Mouse (Mus musculus) heart, embryonic 12.5 days (tissue): ENCODE data around the gene Mid1. TPM values are rescaled to one million over a fixed set of nuclear protein-coding genes. Genes with fewer than 3 reads are reported as not detected.
A peak's percentile ranks its signal among the peaks of the same experiment; 100 is the strongest.
"Not testable (repeated sequence)": the region's sequence is repeated elsewhere in the genome, so short reads cannot be mapped to it uniquely, and the experiment has no call there.

Source experiments
- ATAC-seq: fragments of 200-750 bp; cut with Nextera tagmentation; 2 replicates; pipeline ENCODE4 v1.8.0; 2017; ENCODE audit warnings: moderate TSS enrichment, moderate library complexity; ENCODE audit not compliant: insufficient number of reproducible peaks, low FRiP score
- H3K27ac ChIP-seq: fragments of 300-500 bp; sonication (generic); 2 replicates; pipeline ENCODE4 v1.5.1; 2016; ENCODE audit warnings: mild to moderate bottlenecking, moderate library complexity; ENCODE audit not compliant: poor library complexity, severe bottlenecking
- H3K27me3 ChIP-seq: fragments of 300-500 bp; sonication (generic); replicated peaks from 2 replicates; pipeline ENCODE4 v1.6.1; 2016; ENCODE audit warnings: mild to moderate bottlenecking, moderate library complexity
- H3K36me3 ChIP-seq: fragments of 300-500 bp; sonication (generic); 2 replicates; pipeline ENCODE4 v1.6.1; 2016; ENCODE audit warnings: mild to moderate bottlenecking, moderate library complexity
- H3K4me1 ChIP-seq: fragments of 300-500 bp; sonication (generic); replicated peaks from 2 replicates; pipeline ENCODE4 v1.6.1; 2016; ENCODE audit warnings: mild to moderate bottlenecking
- H3K4me2 ChIP-seq: fragments of 300-500 bp; sonication (generic); 2 replicates; pipeline ENCODE4 v1.6.1; 2016; ENCODE audit warnings: mild to moderate bottlenecking, moderate library complexity
- H3K4me3 ChIP-seq: fragments of 300-500 bp; sonication (generic); 2 replicates; pipeline ENCODE4 v1.5.1; 2016; ENCODE audit warnings: mild to moderate bottlenecking
- H3K9ac ChIP-seq: fragments of 300-500 bp; sonication (generic); 2 replicates; pipeline ENCODE4 v1.6.1; 2016; ENCODE audit warnings: mild to moderate bottlenecking, moderate library complexity
- H3K9me3 ChIP-seq: fragments of 300-500 bp; sonication (generic); replicated peaks from 2 replicates; pipeline ENCODE4 v1.6.1; 2016; ENCODE audit warnings: mild to moderate bottlenecking, moderate library complexity
- WGBS: fragments of 180-500 bp; shearing (Covaris S2); methylation state at CpG from one replicate; pipeline ENCODE4 v1.1.7; 2016; 5-methylcytosine and 5-hydroxymethylcytosine counted together
- polyA plus RNA-seq: library from polyadenylated mRNA; unstranded; fragments of >200 nt; fragmentation: Nextera tagmentation; extraction: Ambion mirVana; gene quantifications from 2 replicates; pipeline ENCODE4 v1.2.1, GENCODE M21; 2016

Mid1 gene
- polyA plus RNA-seq, 1 experiment from 2014 or later: 7.7 TPM

- not testable (repeated sequence) for H3K4me1 ChIP-seq, ATAC-seq, H3K9ac ChIP-seq, H3K4me2 ChIP-seq, H3K27ac ChIP-seq, H3K27me3 ChIP-seq, H3K4me3 ChIP-seq
- peaks cover 42% of the 10 kb centered on the region for H3K36me3 ChIP-seq
- WGBS: 81% methylated on average over 20 of the region's 20 CpGs
- H3K9me3 ChIP-seq: peaks cover 66% of the 10 kb centered on the region
These were observed 294.6 kb downstream of the Mid1 start for GRCm38 (mm10) chrX:169979461-169980202.

- not testable (repeated sequence) for H3K4me2 ChIP-seq, H3K4me1 ChIP-seq, H3K9ac ChIP-seq, H3K27me3 ChIP-seq, H3K4me3 ChIP-seq, H3K27ac ChIP-seq, ATAC-seq
- peaks cover 47% of the 10 kb centered on the region for H3K36me3 ChIP-seq
- peaks cover 68% of the 10 kb centered on the region for H3K9me3 ChIP-seq
- 68% methylated on average over 6 of the region's 6 CpGs for WGBS
These were observed 295.2 kb downstream of the Mid1 start for GRCm38 (mm10) chrX:169980203-169980556.

GRCm38 (mm10) chrX:169980809-169981289 lies 295.9 kb downstream of the Mid1 start:
- peak overlapping the region; percentile 1; the same call in 1 of the 2 replicates for H3K27ac ChIP-seq
- no peak overlapping the region for H3K4me3 ChIP-seq
- peaks cover 69% of the 10 kb centered on the region for H3K9me3 ChIP-seq
- peaks cover 52% of the 10 kb centered on the region for H3K36me3 ChIP-seq
- WGBS: 73% methylated on average over 12 of the region's 12 CpGs
- ATAC-seq: no peak
- H3K4me2 ChIP-seq: no peak overlapping the region
- H3K27me3 ChIP-seq: no peaks in the 10 kb centered on the region
- no peaks in the 10 kb centered on the region for H3K4me1 ChIP-seq
- H3K9ac ChIP-seq: no peak overlapping the region

- H3K27me3 ChIP-seq, H3K27ac ChIP-seq, H3K4me2 ChIP-seq, H3K4me1 ChIP-seq, H3K9ac ChIP-seq, H3K4me3 ChIP-seq: not testable (repeated sequence)
- peaks cover 58% of the 10 kb centered on the region for H3K36me3 ChIP-seq
- 81% methylated on average over 19 of the region's 19 CpGs for WGBS
- H3K9me3 ChIP-seq: peaks cover 73% of the 10 kb centered on the region
- ATAC-seq: 0 out of 2 replicates have a peak, but pooled peaks have one; percentile 12
These were observed 296.8 kb downstream of the Mid1 start for GRCm38 (mm10) chrX:169981761-169982181.

GRCm38 (mm10) chrX:169982606-169983400 lies 297.8 kb downstream of the Mid1 start:
- 85% methylated on average over 23 of the region's 23 CpGs for WGBS
- Histone ChIP-seq H3K9me3 (peaks cover 77% of the 10 kb centered on the region), H3K36me3 (peaks cover 59% of the 10 kb centered on the region)
- not testable (repeated sequence) for H3K4me1 ChIP-seq, H3K4me3 ChIP-seq, H3K27ac ChIP-seq, H3K9ac ChIP-seq, H3K4me2 ChIP-seq, ATAC-seq, H3K27me3 ChIP-seq

GRCm38 (mm10) chrX:169983401-169984165 lies 298.6 kb downstream of the Mid1 start:
- Histone ChIP-seq H3K9me3 (peaks cover 73% of the 10 kb centered on the region), H3K36me3 (peaks cover 57% of the 10 kb centered on the region)
- not testable (repeated sequence) for H3K4me2 ChIP-seq, H3K27ac ChIP-seq, H3K27me3 ChIP-seq, H3K4me3 ChIP-seq, H3K4me1 ChIP-seq, H3K9ac ChIP-seq, ATAC-seq
- WGBS: 86% methylated on average over 19 of the region's 19 CpGs

GRCm38 (mm10) chrX:169984331-169984730 lies 299.3 kb downstream of the Mid1 start:
- peaks cover 64% of the 10 kb centered on the region for H3K36me3 ChIP-seq
- not testable (repeated sequence) for H3K4me3 ChIP-seq, H3K4me2 ChIP-seq, H3K27ac ChIP-seq, H3K27me3 ChIP-seq, H3K4me1 ChIP-seq, H3K9ac ChIP-seq, ATAC-seq
- peaks cover 74% of the 10 kb centered on the region for H3K9me3 ChIP-seq
- 82% methylated on average over 7 of the region's 7 CpGs for WGBS

GRCm38 (mm10) chrX:169984853-169985252 lies 299.9 kb downstream of the Mid1 start:
- 87% methylated on average over 21 of the region's 21 CpGs for WGBS
- Histone ChIP-seq H3K9me3 (peaks cover 73% of the 10 kb centered on the region), H3K36me3 (peaks cover 67% of the 10 kb centered on the region)
- ATAC-seq, H3K4me1 ChIP-seq, H3K27me3 ChIP-seq, H3K4me3 ChIP-seq, H3K27ac ChIP-seq, H3K9ac ChIP-seq, H3K4me2 ChIP-seq: not testable (repeated sequence)

- not testable (repeated sequence) for H3K4me2 ChIP-seq, ATAC-seq, H3K27me3 ChIP-seq, H3K27ac ChIP-seq, H3K9ac ChIP-seq, H3K4me1 ChIP-seq, H3K4me3 ChIP-seq
- WGBS: 82% methylated on average over 18 of the region's 18 CpGs
- peaks cover 74% of the 10 kb centered on the region for H3K36me3 ChIP-seq
- H3K9me3 ChIP-seq: peaks cover 73% of the 10 kb centered on the region
These were observed 300.8 kb downstream of the Mid1 start for GRCm38 (mm10) chrX:169985796-169986195.

- H3K9me3 ChIP-seq: peaks cover 68% of the 10 kb centered on the region
- peak overlapping the region; percentile 1; the same call in 1 of the 2 replicates for H3K9ac ChIP-seq
- H3K4me1 ChIP-seq, H3K27me3 ChIP-seq, H3K27ac ChIP-seq: not testable (repeated sequence)
- H3K36me3 ChIP-seq: peaks cover 70% of the 10 kb centered on the region
- ATAC-seq: peak; percentile 87
- WGBS: 61% methylated on average over 51 of the region's 51 CpGs
- peak overlapping the region; percentile 38 for H3K4me2 ChIP-seq
- peak overlapping the region; percentile 6 for H3K4me3 ChIP-seq
These were observed 301.7 kb downstream of the Mid1 start for GRCm38 (mm10) chrX:169986519-169987367.
